Mouse (Mus musculus) neutrophil, adult 5-6 weeks (primary cell): ENCODE data around the gene Gm1140. TPM values are rescaled to one million over a fixed set of nuclear protein-coding genes. Genes with fewer than 3 reads are reported as not detected.
"Not testable (repeated sequence)": the region's sequence is repeated elsewhere in the genome, so short reads cannot be mapped to it uniquely, and the experiment has no call there.

Source experiments
- ATAC-seq: fragments of 151-379, 151-347 bp; 2 replicates; pipeline ENCODE4 v1.8.0; 2017; ENCODE audit warnings: mild to moderate bottlenecking, moderate TSS enrichment; ENCODE audit not compliant: insufficient number of reproducible peaks, poor library complexity, low FRiP score, severe bottlenecking; ENCODE audit errors: extremely low read depth
- total RNA-seq: library from RNA; stranded (forward); fragments of 200-1000 nt; gene quantifications from 2 replicates; pipeline ENCODE4 v1.2.3, GENCODE M21; 2017

The Gm1140 gene
- total RNA-seq: not detected in 2 replicates

GRCm38 (mm10) chrX:67693462-67693861, at the start of gene Gm1140:
Gene Gm1140, minus strand, starts transcription at chrX:67693562.
- ATAC-seq: not testable (repeated sequence)

- not testable (repeated sequence) for ATAC-seq
Observed at GRCm38 (mm10) chrX:67695398-67695797, 2.0 kb upstream of the Gm1140 start, which contains the start of gene Gm14692. Gene Gm14692, plus strand, starts transcription at chrX:67695698.

Other genes starting within 250 kb of the Gm1140 start
- not detected in 2 replicates for gene Gm14692, start 2.1 kb upstream of the Gm1140 start, total RNA-seq
- not detected in 2 replicates for gene 4933436I01Rik, start 227.9 kb upstream of the Gm1140 start, total RNA-seq